Comparison of ENCODE assay signal across 22 mouse cellular contexts in the genomic region with DNA sequence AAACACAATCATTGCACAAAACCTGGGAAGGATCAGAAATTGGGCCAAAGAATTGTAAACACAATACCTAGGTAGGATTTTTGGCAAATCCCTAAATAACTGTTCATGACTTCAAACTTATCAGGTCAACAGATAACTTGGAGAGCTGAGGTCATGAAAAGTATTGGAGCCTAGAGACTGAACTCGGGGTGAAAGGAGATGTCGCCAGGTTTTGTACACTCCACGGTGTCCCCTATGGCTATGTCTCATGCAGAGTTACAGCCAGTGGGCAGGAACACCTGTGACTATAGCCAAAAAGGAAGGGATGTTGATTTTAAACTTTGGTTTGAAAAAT.
"Had no signal": no experiment of that assay in that cellular context is flagged by ENCODE, and none has a peak within 500 bp of the region (broad histone marks: within the 10 kb centered on the region; RNA-seq: fewer than 3 reads in every experiment).

No protein-coding gene starts in this region.

- H3K27ac ChIP-seq: heart, embryonic 13.5 days; hindbrain, embryonic 10.5 days; hindbrain, embryonic 12.5 days; hindbrain, embryonic 14.5 days; intestine, embryonic 15.5 days; kidney, embryonic 15.5 days; kidney, postnatal 0 days; layer of hippocampus, adult 2 months had no signal

- H3K4me2 ChIP-seq: heart, embryonic 11.5 days; heart, embryonic 12.5 days; heart, embryonic 13.5 days; heart, embryonic 15.5 days; hindbrain, embryonic 13.5 days; hindbrain, embryonic 14.5 days; intestine, embryonic 15.5 days; kidney, embryonic 15.5 days had no signal

- ATAC-seq: inflammation-experienced regulatory T-cells, adult 6 months; intestine, embryonic 15.5 days; intestine, embryonic 16.5 days; intestine, postnatal 0 days had no signal

- H3K4me1 ChIP-seq: hindbrain, embryonic 15.5 days; intestine, embryonic 15.5 days; kidney, embryonic 15.5 days had no signal

- DNase-seq: heart, postnatal 10 days; heart, postnatal 14 days; heart, postnatal 36 days; kidney, postnatal 4 days; layer of hippocampus, adult 9-11 months; layer of hippocampus, postnatal 36 days had no signal

- H3K36me3 ChIP-seq: heart, embryonic 12.5 days; heart, embryonic 15.5 days; hindbrain, embryonic 10.5 days; hindbrain, embryonic 12.5 days; hindbrain, embryonic 13.5 days; hindbrain, embryonic 15.5 days; intestine, embryonic 15.5 days; kidney, embryonic 15.5 days had no signal

- H3K9me3 ChIP-seq: heart, embryonic 12.5 days; heart, embryonic 13.5 days; heart, embryonic 15.5 days; hindbrain, embryonic 10.5 days; hindbrain, embryonic 12.5 days; hindbrain, embryonic 13.5 days; hindbrain, embryonic 15.5 days; intestine, embryonic 15.5 days; kidney, embryonic 15.5 days had no signal

- H3K27me3 ChIP-seq: heart, embryonic 12.5 days; heart, embryonic 13.5 days; heart, embryonic 15.5 days; hindbrain, embryonic 15.5 days; intestine, embryonic 15.5 days; kidney, embryonic 15.5 days had no signal

- H3K4me3 ChIP-seq: heart, embryonic 12.5 days; heart, embryonic 13.5 days; heart, embryonic 15.5 days; hindbrain, embryonic 10.5 days; hindbrain, embryonic 12.5 days; hindbrain, embryonic 13.5 days; hindbrain, embryonic 15.5 days; intestine, embryonic 15.5 days; kidney, embryonic 15.5 days; layer of hippocampus, adult 2 months had no signal

- H3K9ac ChIP-seq: heart, embryonic 12.5 days; heart, embryonic 13.5 days; heart, embryonic 15.5 days; hindbrain, embryonic 12.5 days; hindbrain, embryonic 13.5 days; hindbrain, embryonic 14.5 days; hindbrain, embryonic 15.5 days; intestine, embryonic 15.5 days; kidney, embryonic 15.5 days had no signal
